Mouse (Mus musculus) gastrocnemius, postnatal 4 days (tissue): ENCODE results near the gene Ccdc149. TPM values are rescaled to one million over a fixed set of nuclear protein-coding genes. Genes with fewer than 3 reads are reported as not detected.

ENCODE experiments used
- DNase-seq, 2 experiments: peaks; one replicate each; pipeline ENCODE4 v3.0.0; 2021 to 2022; ENCODE audit warnings: low spot score in 2 of 2, mixed read lengths in 2 of 2
- total RNA-seq, 2 experiments: library from RNA; stranded (reverse); gene quantifications; 2 replicates each; pipeline ENCODE4 v1.2.3; 2021

Gene Ccdc149
- total RNA-seq, 2 experiments from 2014 or later: 4.4 to 4.6 TPM

- no peak for DNase-seq
Measured at GRCm38 (mm10) chr5:52332120-52332519, 139.2 kb downstream of the Ccdc149 start.

Other genes starting within 250 kb of the Ccdc149 start
- 10 to 100 TPM; 13.7 to 21.2 TPM for gene Sod3, start 107.7 kb downstream of the Ccdc149 start, total RNA-seq
- gene Lgi2, start 94.9 kb upstream of the Ccdc149 start, total RNA-seq: 10 to 100 TPM in 1 of 2 experiments, 1 to 10 TPM in 1; 8.7 to 10.6 TPM
- gene Sepsecs, start 198.2 kb upstream of the Ccdc149 start, total RNA-seq: 1 to 10 TPM; 7.5 TPM